ENCODE assay signal across 18 mouse cellular contexts in genomic region chr6:38623457-38623856, GRCm38 (mm10). TPM values are rescaled to one million over a fixed set of nuclear protein-coding genes. Genes with fewer than 3 reads are reported as not detected.
DNase-seq lines count a peak whose midpoint lies in the region; ATAC-seq lines count a peak whose summit lies in the region.
"Had no signal": no experiment of that assay in that cellular context is flagged by ENCODE, and none has a peak within 500 bp of the region (broad histone marks: within the 10 kb centered on the region; RNA-seq: fewer than 3 reads in every experiment).

No protein-coding gene starts in this region.

- H3K4me3 ChIP-seq in heart, embryonic 15.5 days = no peak overlapping the region
- H3K4me3 ChIP-seq: embryonic facial prominence, embryonic 12.5 days; midbrain, embryonic 13.5 days had no signal

- H3K27me3 ChIP-seq in heart, embryonic 15.5 days = no peaks in the 10 kb centered on the region
- H3K27me3 ChIP-seq: embryonic facial prominence, embryonic 12.5 days; midbrain, embryonic 13.5 days had no signal

- H3K4me1 ChIP-seq in heart, embryonic 15.5 days (replicated peaks) = peaks cover 22% of the 10 kb centered on the region
- H3K4me1 ChIP-seq: embryonic facial prominence, embryonic 12.5 days; midbrain, embryonic 13.5 days had no signal

- H3K36me3 ChIP-seq in heart, embryonic 15.5 days = peaks cover 21% of the 10 kb centered on the region

- DNase-seq in heart, adult 8-10 months (ENCODE audit: low spot score) = no peak
- DNase-seq in adipocyte (ENCODE audit: low spot score) = peak; percentile 64
- peak; percentile 32 to 35 for DNase-seq in heart, postnatal 10 days
- DNase-seq in cerebellum, postnatal 4 days (ENCODE audit: low spot score in 2 of 2) = no peak
- DNase-seq in kidney, adult 11 months = no peak
- DNase-seq: adrenal gland, postnatal 14 days; cerebellum, postnatal 14 days; kidney, postnatal 36 days; layer of hippocampus, postnatal 36 days; lung, postnatal 10 days; right cerebral cortex, postnatal 4 days; thymus, postnatal 25 days had no signal

- H3K27ac ChIP-seq in heart, embryonic 15.5 days = peak overlapping the region; percentile 75
- H3K27ac ChIP-seq: embryonic facial prominence, embryonic 12.5 days; midbrain, embryonic 13.5 days had no signal

- WGBS in heart, embryonic 15.5 days = 24% methylated on average over 2 of the region's 2 CpGs

- no peak overlapping the region for H3K4me2 ChIP-seq in heart, embryonic 15.5 days
- H3K4me2 ChIP-seq: embryonic facial prominence, embryonic 12.5 days; midbrain, embryonic 13.5 days had no signal

- H3K9ac ChIP-seq in heart, embryonic 15.5 days = no peak overlapping the region
- H3K9ac ChIP-seq: embryonic facial prominence, embryonic 12.5 days; midbrain, embryonic 13.5 days had no signal

- H3K9me3 ChIP-seq in heart, embryonic 15.5 days (replicated peaks) = no peaks in the 10 kb centered on the region
- H3K9me3 ChIP-seq: embryonic facial prominence, embryonic 12.5 days; midbrain, embryonic 13.5 days had no signal

- 0 out of 2 replicates have a peak, but pooled peaks have one; percentile 32 for ATAC-seq in heart, embryonic 15.5 days (replicated peaks; ENCODE audit: insufficient number of reproducible peaks, insufficient read depth, low FRiP score, low read depth)
- peak; percentile 97 for ATAC-seq in megakaryocyte progenitor cell, adult 5-6 weeks (replicated peaks; ENCODE audit: poor library complexity)
- ATAC-seq: inflammation-experienced regulatory T-cells, adult 6 months; midbrain, embryonic 13.5 days had no signal

- intact Hi-C loops in heart, postnatal 10 days (cut with DNase I) = no loop called here

RNA-seq across cellular contexts. Expression of gene Klrg2, which starts 13.6 kb away (rescaled TPM):
- 0.15 and 0.24 TPM in 2 replicates for polyA plus RNA-seq in heart, embryonic 15.5 days (2015; fragmentation: Nextera tagmentation; extraction: Ambion mirVana)
- total RNA-seq in heart, adult 8-10 months (2022) = under 1 TPM; 0.19 to 0.65 (median 0.46) TPM
- total RNA-seq in heart, postnatal 10 days (2021) = under 1 TPM; 0.62 to 0.74 TPM
- total RNA-seq in megakaryocyte progenitor cell, adult 5-6 weeks (2015) = 0.05 and 0.22 TPM in 2 replicates
- total RNA-seq in megakaryocyte progenitor cell, adult 5-6 weeks (2017) = not detected in 2 replicates
- polyA plus RNA-seq: forebrain, embryonic 11.5 days; inflammation-experienced regulatory T-cells, adult 6 months had no signal

RNA-seq across cellular contexts. Expression of gene Clec2l, which starts 39.4 kb away (rescaled TPM):
- polyA plus RNA-seq in heart, embryonic 15.5 days (2015; fragmentation: Nextera tagmentation; extraction: Ambion mirVana) = 0.87 and 1.9 TPM in 2 replicates
- 1 to 10 TPM; 1.0 to 2.2 (median 1.4) TPM for total RNA-seq in heart, adult 8-10 months (2022)
- 1 to 10 TPM; 2.8 to 3.3 TPM for total RNA-seq in heart, postnatal 10 days (2021)
- total RNA-seq in megakaryocyte progenitor cell, adult 5-6 weeks (2015) = not detected in 2 replicates
- not detected in 2 replicates for total RNA-seq in megakaryocyte progenitor cell, adult 5-6 weeks (2017)

Comparison
In these comparisons a context has a peak if more than half of its experiments do, and no peak if none do; other contexts are left out.
1. DNase-seq: peak in adipocyte (single experiment) and heart, postnatal 10 days (2 of 2); none in heart, adult 8-10 months (single experiment), cerebellum, postnatal 4 days (0 of 2) and kidney, adult 11 months (single experiment).